Mouse (Mus musculus) erythroblast, embryonic 14.5 days (primary cell): ENCODE data around the gene Gm7534.

Source experiments
- GATA1 ChIP-seq: IDR thresholded peaks from 2 replicates; pipeline ENCODE4 v1.6.1; 2012; ENCODE audit warnings: low read length, inconsistent platforms, mixed read lengths
- TAL1 ChIP-seq: IDR thresholded peaks from 3 replicates; pipeline ENCODE4 v1.6.1; 2012; ENCODE audit warnings: low read length, inconsistent platforms, mixed read lengths

DNA sequence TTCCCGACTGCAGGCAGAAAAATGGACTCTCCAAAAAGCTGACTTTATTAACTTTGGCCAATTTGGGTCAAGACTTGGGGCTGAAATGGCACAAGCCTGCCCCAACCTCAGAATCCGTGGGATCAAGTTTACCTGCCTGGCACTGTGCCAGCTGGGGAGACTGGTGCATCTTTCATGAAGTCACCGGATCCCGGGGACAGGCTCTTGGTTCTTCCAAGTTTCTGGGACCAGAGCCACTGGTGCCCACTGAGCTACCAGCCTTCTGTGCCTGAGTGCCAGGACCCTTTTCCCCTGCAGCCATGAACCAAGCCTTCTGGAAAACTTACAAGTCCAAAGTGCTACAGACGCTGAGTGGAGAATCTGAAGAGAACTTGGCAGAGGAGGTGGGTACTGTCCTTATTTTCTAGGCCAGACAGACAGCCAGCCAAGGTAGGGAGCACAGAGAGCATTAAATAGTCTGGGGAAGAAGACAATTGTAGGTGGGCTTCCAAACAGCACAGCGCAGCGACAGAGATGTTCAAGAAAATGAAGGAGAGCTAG is 44.0 kb upstream of the Gm7534 start, which contains the start of gene Gm30191:
- no peak for TF ChIP-seq GATA1
- TF ChIP-seq TAL1: no peak
